Mouse (Mus musculus) neutrophil, adult 83 days (primary cell): ENCODE measurements around the gene Gm14305. TPM values are rescaled to one million over a fixed set of nuclear protein-coding genes. Genes with fewer than 3 reads are reported as not detected.

Experiments
- total RNA-seq, 2 experiments: library from RNA; stranded (reverse); gene quantifications; one replicate each; pipeline ENCODE4 v1.2.4; 2023

The Gm14305 gene
- total RNA-seq: 1 to 10 TPM in 1 of 2 experiments, under 1 TPM in 1; 0.40 to 1.3 TPM

GRCm38 (mm10) chr2:176708051-176708450, at the start of gene Gm14305:
TSS of gene Gm14305 (plus strand) at chr2:176708328.

GRCm38 (mm10) chr2:176670222-176670621, 37.9 kb upstream of the Gm14305 start, which contains the start of gene Zfp973:
TSS of gene Zfp973 (plus strand) at chr2:176670522.

Other genes starting within 250 kb of the Gm14305 start
- not detected for gene Gm14434, start 221.5 kb upstream of the Gm14305 start, total RNA-seq
- not detected for gene Zfp967, start 187.3 kb upstream of the Gm14305 start, total RNA-seq
- gene Gm14308, start 72.0 kb upstream of the Gm14305 start, total RNA-seq: not detected
- 1 to 10 TPM; 1.2 to 1.6 TPM for gene Zfp973, start 37.8 kb upstream of the Gm14305 start, total RNA-seq
- gene Gm14295, start 90.3 kb downstream of the Gm14305 start, total RNA-seq: under 1 TPM; 0.42 to 0.51 TPM
- gene Gm14408, start 122.8 kb downstream of the Gm14305 start, total RNA-seq: not detected
- gene Gm14296, start 219.5 kb downstream of the Gm14305 start, total RNA-seq: under 1 TPM; 0.68 to 0.71 TPM